ENCODE assay signal across 15 mouse cellular contexts in genomic region chr1:60746856-60747255, GRCm38 (mm10).
"Had no signal": no experiment of that assay in that cellular context is flagged by ENCODE, and none has a peak within 500 bp of the region (broad histone marks: within the 10 kb centered on the region; RNA-seq: fewer than 3 reads in every experiment).

No protein-coding gene starts in this region.

- H3K4me1 ChIP-seq: midbrain, embryonic 10.5 days; midbrain, embryonic 15.5 days; neural tube, embryonic 13.5 days had no signal

- ATAC-seq: intestine, embryonic 16.5 days; liver, postnatal 0 days; midbrain, embryonic 15.5 days had no signal

- H3K27ac ChIP-seq: limb, embryonic 15.5 days; liver, embryonic 14.5 days; lung, embryonic 15.5 days; midbrain, embryonic 10.5 days; midbrain, embryonic 15.5 days; neural tube, embryonic 13.5 days had no signal

- H3K36me3 ChIP-seq: limb, embryonic 12.5 days; limb, embryonic 15.5 days; lung, embryonic 15.5 days; midbrain, embryonic 10.5 days; midbrain, embryonic 15.5 days; neural tube, embryonic 13.5 days had no signal

- H3K4me2 ChIP-seq: limb, embryonic 12.5 days; limb, embryonic 15.5 days; liver, embryonic 11.5 days; lung, embryonic 15.5 days; midbrain, embryonic 15.5 days; neural tube, embryonic 13.5 days had no signal

- H3K4me3 ChIP-seq: limb, embryonic 12.5 days; limb, embryonic 15.5 days; lung, embryonic 15.5 days; midbrain, embryonic 10.5 days; midbrain, embryonic 15.5 days; neural tube, embryonic 13.5 days had no signal

- DNase-seq: kidney, adult 18-20 months; kidney, postnatal 14 days; kidney, postnatal 4 days; left cerebral cortex, postnatal 4 days; liver, postnatal 0 days; right cerebral cortex, postnatal 4 days had no signal

- H3K27me3 ChIP-seq: limb, embryonic 12.5 days; limb, embryonic 15.5 days; lung, embryonic 15.5 days; midbrain, embryonic 15.5 days; neural tube, embryonic 13.5 days had no signal

- H3K9me3 ChIP-seq: limb, embryonic 12.5 days; limb, embryonic 15.5 days; lung, embryonic 15.5 days; midbrain, embryonic 10.5 days; midbrain, embryonic 15.5 days; neural tube, embryonic 13.5 days had no signal

- H3K9ac ChIP-seq: limb, embryonic 12.5 days; limb, embryonic 15.5 days; liver, embryonic 14.5 days; liver, postnatal 0 days; lung, embryonic 15.5 days; midbrain, embryonic 15.5 days; neural tube, embryonic 13.5 days had no signal
